Mouse (Mus musculus) kidney, adult 2 months (tissue): ENCODE data around the gene Fam222a. TPM values are rescaled to one million over a fixed set of nuclear protein-coding genes. Genes with fewer than 3 reads are reported as not detected.
A peak's percentile ranks its signal among the peaks of the same experiment; 100 is the strongest.

Experiments used
- DNase-seq: peaks from one replicate; pipeline ENCODE4 v3.0.0; 2021
- H3K27ac ChIP-seq: fragments of 200-500 bp; 2 replicates; pipeline ENCODE4 v1.5.1; 2012; ENCODE audit warnings: low read depth, low read length, control low read depth, inconsistent platforms; ENCODE audit not compliant: insufficient read depth
- H3K27me3 ChIP-seq: fragments of 200-500 bp; replicated peaks from 2 replicates; pipeline ENCODE4 v1.6.1; 2012; ENCODE audit warnings: mild to moderate bottlenecking, moderate library complexity, low read length, inconsistent platforms; ENCODE audit not compliant: control insufficient read depth, insufficient read depth
- H3K36me3 ChIP-seq: fragments of 200-500 bp; 2 replicates; pipeline ENCODE4 v1.6.1; 2012; ENCODE audit warnings: mild to moderate bottlenecking, moderate library complexity, low read length, inconsistent platforms; ENCODE audit not compliant: control insufficient read depth, insufficient read depth
- H3K4me1 ChIP-seq: fragments of 200-500 bp; 2 replicates; pipeline ENCODE4 v1.6.1; 2011; ENCODE audit warnings: low read length; ENCODE audit not compliant: control insufficient read depth, insufficient read depth
- H3K4me3 ChIP-seq: fragments of 200-500 bp; 2 replicates; pipeline ENCODE4 v1.5.1; 2011; ENCODE audit warnings: mild to moderate bottlenecking, low read depth, low read length, control low read depth; ENCODE audit not compliant: insufficient read depth
- CTCF ChIP-seq: fragments of 200-500 bp; conservative IDR thresholded peaks from 2 replicates; pipeline ENCODE4 v1.5.1; 2011; ENCODE audit warnings: low read depth, mild to moderate bottlenecking, control low read depth, low read length, moderate library complexity, mixed read lengths; ENCODE audit not compliant: insufficient read depth, insufficient read length
- POLR2A ChIP-seq: fragments of 200-500 bp; IDR thresholded peaks from one replicate; pipeline ENCODE4 v1.6.1; 2011; ENCODE audit warnings: low read depth, low read length, control low read depth
- WGBS: fragments of 180-500 bp; shearing (Covaris S2); methylation state at CpG from one replicate; pipeline ENCODE4 v1.1.7; 2018; 5-methylcytosine and 5-hydroxymethylcytosine counted together
- polyA plus RNA-seq: library from polyadenylated mRNA; depleted of rRNA; stranded (reverse); fragments of >200 nt; gene quantifications from 2 replicates; pipeline ENCODE4 v1.2.3, GENCODE M21; 2012

Gene Fam222a
- polyA plus RNA-seq, 1 experiment: 4.9 TPM

GRCm38 (mm10) chr5:114550431-114550830, 17.4 kb upstream of the Fam222a start:
- Histone ChIP-seq H3K27me3 (no peaks in the 10 kb centered on the region), H3K4me1 (no peaks in the 10 kb centered on the region), H3K27ac (no peak overlapping the region), H3K4me3 (no peak overlapping the region), H3K36me3 (no peaks in the 10 kb centered on the region)
- DNase-seq: no peak
- 55% methylated on average over 7 of the region's 7 CpGs for WGBS
- TF ChIP-seq CTCF: no peak
- no peak for TF ChIP-seq POLR2A

GRCm38 (mm10) chr5:114550886-114551492, 16.8 kb upstream of the Fam222a start:
- H3K27ac ChIP-seq: no peak overlapping the region
- no peak for DNase-seq
- no peak overlapping the region for H3K4me3 ChIP-seq
- TF ChIP-seq POLR2A (no peak), CTCF (no peak)
- H3K36me3 ChIP-seq: no peaks in the 10 kb centered on the region
- 44% methylated on average over 6 of the region's 6 CpGs for WGBS
- H3K27me3 ChIP-seq: no peaks in the 10 kb centered on the region
- H3K4me1 ChIP-seq: no peaks in the 10 kb centered on the region

- H3K4me3 ChIP-seq: no peak overlapping the region
- H3K27ac ChIP-seq: no peak overlapping the region
- no peaks in the 10 kb centered on the region for H3K4me1 ChIP-seq
- DNase-seq: no peak
- no peaks in the 10 kb centered on the region for H3K27me3 ChIP-seq
- TF ChIP-seq POLR2A (no peak), CTCF (no peak)
- H3K36me3 ChIP-seq: no peaks in the 10 kb centered on the region
- 62% methylated on average over 13 of the region's 13 CpGs for WGBS
These were observed 15.2 kb upstream of the Fam222a start for GRCm38 (mm10) chr5:114552507-114553208.

GRCm38 (mm10) chr5:114553706-114554105, 14.1 kb upstream of the Fam222a start:
- Histone ChIP-seq H3K4me3 (no peak overlapping the region), H3K27ac (no peak overlapping the region), H3K4me1 (no peaks in the 10 kb centered on the region), H3K36me3 (no peaks in the 10 kb centered on the region), H3K27me3 (no peaks in the 10 kb centered on the region)
- no peak for TF ChIP-seq CTCF
- no peak for TF ChIP-seq POLR2A
- WGBS: 51% methylated on average over 8 of the region's 8 CpGs
- no peak for DNase-seq

- H3K27ac ChIP-seq: no peak overlapping the region
- no peak overlapping the region for H3K4me3 ChIP-seq
- H3K27me3 ChIP-seq: no peaks in the 10 kb centered on the region
- DNase-seq: no peak
- 98% methylated on average over 2 of the region's 2 CpGs for whole genome bisulfite sequencing
- H3K36me3 ChIP-seq: no peaks in the 10 kb centered on the region
- no peaks in the 10 kb centered on the region for H3K4me1 ChIP-seq
- TF ChIP-seq CTCF (0 out of 2 replicates have a peak, but pooled peaks have one; percentile 3), POLR2A (no peak)
These were observed 12.4 kb upstream of the Fam222a start for GRCm38 (mm10) chr5:114555424-114555823.

GRCm38 (mm10) chr5:114556109-114556508, 11.7 kb upstream of the Fam222a start:
- no peak overlapping the region for H3K4me3 ChIP-seq
- H3K27me3 ChIP-seq: no peaks in the 10 kb centered on the region
- H3K27ac ChIP-seq: no peak overlapping the region
- DNase-seq: no peak
- H3K36me3 ChIP-seq: no peaks in the 10 kb centered on the region
- no peaks in the 10 kb centered on the region for H3K4me1 ChIP-seq
- TF ChIP-seq CTCF (no peak), POLR2A (no peak)
- WGBS: 68% methylated on average over 11 of the region's 11 CpGs
